Mouse (Mus musculus): ENCODE results near the gene Ogt.

The Ogt gene

GRCm38 (mm10) chrX:101639741-101640166, at the start of gene Ogt:
Gene Ogt (plus strand): TSS chrX:101640060.
- in situ Hi-C loops (cut with MboI; ENCODE audit: low pct_unique_long_range_greater_than_20kb in 1 of 2, low sequenced_read_pairs in 2 of 2, unreplicated experiment in 1 of 2), result no loop called here

GRCm38 (mm10) chrX:101616183-101616582, 23.7 kb upstream of the Ogt start:
- in situ Hi-C loops (cut with MboI; ENCODE audit: low pct_unique_long_range_greater_than_20kb in 1 of 2, low sequenced_read_pairs in 2 of 2, unreplicated experiment in 1 of 2), result loop anchor here in 1 of 2 experiments (10.0 kb wide), 2 partner anchors 149 to 319 kb away; no protein-coding TSS in a partner anchor

- in situ Hi-C loops (cut with MboI; ENCODE audit: low pct_unique_long_range_greater_than_20kb in 1 of 2, low sequenced_read_pairs in 2 of 2, unreplicated experiment in 1 of 2), result loop anchor here in 1 of 2 experiments (10.0 kb wide), 2 partner anchors 147 to 317 kb away; no protein-coding TSS in a partner anchor
Observed at GRCm38 (mm10) chrX:101617889-101618288, 22.0 kb upstream of the Ogt start.

- in situ Hi-C loops (cut with MboI; ENCODE audit: low pct_unique_long_range_greater_than_20kb in 1 of 2, low sequenced_read_pairs in 2 of 2, unreplicated experiment in 1 of 2), result no loop called here
Observed at GRCm38 (mm10) chrX:101620317-101620716, 19.5 kb upstream of the Ogt start.

GRCm38 (mm10) chrX:101622539-101622938, 17.3 kb upstream of the Ogt start:
- in situ Hi-C loops (cut with MboI; ENCODE audit: low pct_unique_long_range_greater_than_20kb in 1 of 2, low sequenced_read_pairs in 2 of 2, unreplicated experiment in 1 of 2), result no loop called here

GRCm38 (mm10) chrX:101636821-101637525, 2.9 kb upstream of the Ogt start:
- in situ Hi-C loops (cut with MboI; ENCODE audit: low pct_unique_long_range_greater_than_20kb in 1 of 2, low sequenced_read_pairs in 2 of 2, unreplicated experiment in 1 of 2), result no loop called here

- in situ Hi-C loops (cut with MboI; ENCODE audit: low pct_unique_long_range_greater_than_20kb in 1 of 2, low sequenced_read_pairs in 2 of 2, unreplicated experiment in 1 of 2), result no loop called here
Observed at GRCm38 (mm10) chrX:101638856-101639255, 1.0 kb upstream of the Ogt start.

GRCm38 (mm10) chrX:101639306-101639705, 554 bp upstream of the Ogt start:
- in situ Hi-C loops (cut with MboI; ENCODE audit: low pct_unique_long_range_greater_than_20kb in 1 of 2, low sequenced_read_pairs in 2 of 2, unreplicated experiment in 1 of 2), result no loop called here

GRCm38 (mm10) chrX:101640194-101641160, 617 bp downstream of the Ogt start:
- in situ Hi-C loops (cut with MboI; ENCODE audit: low pct_unique_long_range_greater_than_20kb in 1 of 2, low sequenced_read_pairs in 2 of 2, unreplicated experiment in 1 of 2), result no loop called here

GRCm38 (mm10) chrX:101641161-101641530, 1.3 kb downstream of the Ogt start:
- in situ Hi-C loops (cut with MboI; ENCODE audit: low pct_unique_long_range_greater_than_20kb in 1 of 2, low sequenced_read_pairs in 2 of 2, unreplicated experiment in 1 of 2), result no loop called here

GRCm38 (mm10) chrX:101642091-101642490, 2.2 kb downstream of the Ogt start:
- in situ Hi-C loops (cut with MboI; ENCODE audit: low pct_unique_long_range_greater_than_20kb in 1 of 2, low sequenced_read_pairs in 2 of 2, unreplicated experiment in 1 of 2), result no loop called here

- in situ Hi-C loops (cut with MboI; ENCODE audit: low pct_unique_long_range_greater_than_20kb in 1 of 2, low sequenced_read_pairs in 2 of 2, unreplicated experiment in 1 of 2), result no loop called here
Observed at GRCm38 (mm10) chrX:101645286-101645685, 5.4 kb downstream of the Ogt start.

GRCm38 (mm10) chrX:101646621-101647020, 6.8 kb downstream of the Ogt start:
- in situ Hi-C loops (cut with MboI; ENCODE audit: low pct_unique_long_range_greater_than_20kb in 1 of 2, low sequenced_read_pairs in 2 of 2, unreplicated experiment in 1 of 2), result no loop called here

GRCm38 (mm10) chrX:101695686-101696085, 55.8 kb downstream of the Ogt start:
- in situ Hi-C loops (cut with MboI; ENCODE audit: low pct_unique_long_range_greater_than_20kb in 1 of 2, low sequenced_read_pairs in 2 of 2, unreplicated experiment in 1 of 2), result no loop called here

- in situ Hi-C loops (cut with MboI; ENCODE audit: low pct_unique_long_range_greater_than_20kb in 1 of 2, low sequenced_read_pairs in 2 of 2, unreplicated experiment in 1 of 2), result no loop called here
Observed at GRCm38 (mm10) chrX:101697537-101697936, 57.7 kb downstream of the Ogt start.

GRCm38 (mm10) chrX:101698232-101698631, 58.4 kb downstream of the Ogt start:
- in situ Hi-C loops (cut with MboI; ENCODE audit: low pct_unique_long_range_greater_than_20kb in 1 of 2, low sequenced_read_pairs in 2 of 2, unreplicated experiment in 1 of 2), result no loop called here

- in situ Hi-C loops (cut with MboI; ENCODE audit: low pct_unique_long_range_greater_than_20kb in 1 of 2, low sequenced_read_pairs in 2 of 2, unreplicated experiment in 1 of 2), result loop anchor here in 1 of 2 experiments (10.0 kb wide), 1 partner anchor 60 kb away; no protein-coding TSS in a partner anchor
Observed at GRCm38 (mm10) chrX:101705111-101705510, 65.3 kb downstream of the Ogt start.

- in situ Hi-C loops (cut with MboI; ENCODE audit: low pct_unique_long_range_greater_than_20kb in 1 of 2, low sequenced_read_pairs in 2 of 2, unreplicated experiment in 1 of 2), result no loop called here
Observed at GRCm38 (mm10) chrX:101720401-101720800, 80.5 kb downstream of the Ogt start.

- in situ Hi-C loops (cut with MboI; ENCODE audit: low pct_unique_long_range_greater_than_20kb in 1 of 2, low sequenced_read_pairs in 2 of 2, unreplicated experiment in 1 of 2), result no loop called here
Observed at GRCm38 (mm10) chrX:101730010-101730409, 90.2 kb downstream of the Ogt start.
